Mouse (Mus musculus) brain, embryonic 14.5 days (tissue): Measurements from ENCODE around the gene Aif1.

Experiments
- CTCF ChIP-seq: fragments of 200-500 bp; IDR thresholded peaks from 2 replicates; pipeline ENCODE4 v1.5.1; 2012; ENCODE audit warnings: inconsistent platforms, mild to moderate bottlenecking, moderate library complexity, borderline replicate concordance; ENCODE audit not compliant: insufficient read depth, insufficient read length; ENCODE audit errors: extremely low read depth
- POLR2A ChIP-seq: fragments of 200-500 bp; IDR thresholded peaks from 2 replicates; pipeline ENCODE4 v1.6.1; 2012; ENCODE audit warnings: mild to moderate bottlenecking, inconsistent platforms, borderline replicate concordance; ENCODE audit not compliant: poor library complexity, insufficient read depth, insufficient read length, severe bottlenecking; ENCODE audit errors: extremely low read depth

GRCm38 (mm10) chr17:35205380-35205769, 29.5 kb upstream of the Aif1 start:
- TF ChIP-seq POLR2A = no peak
- no peak for TF ChIP-seq CTCF
